Mouse (Mus musculus) hindbrain, embryonic 13.5 days (tissue): Measurements from ENCODE around the gene Olfr837. TPM values are rescaled to one million over a fixed set of nuclear protein-coding genes. Genes with fewer than 3 reads are reported as not detected.
"Not testable (repeated sequence)": the region's sequence is repeated elsewhere in the genome, so short reads cannot be mapped to it uniquely, and the experiment has no call there.

Source experiments
- ATAC-seq: fragments of 200-750 bp; cut with Nextera tagmentation; 2 replicates; pipeline ENCODE4 v1.8.0; 2017; ENCODE audit warnings: moderate TSS enrichment; ENCODE audit not compliant: low FRiP score
- H3K27ac ChIP-seq: fragments of 300-500 bp; sonication (generic); 2 replicates; pipeline ENCODE4 v1.5.1; 2015; ENCODE audit warnings: inconsistent platforms, mild to moderate bottlenecking, moderate library complexity
- H3K27me3 ChIP-seq: fragments of 300-500 bp; sonication (generic); 2 replicates; pipeline ENCODE4 v1.6.1; 2015; ENCODE audit warnings: mild to moderate bottlenecking, inconsistent platforms
- H3K36me3 ChIP-seq: fragments of 300-500 bp; sonication (generic); 2 replicates; pipeline ENCODE4 v1.6.1; 2015; ENCODE audit warnings: mild to moderate bottlenecking, inconsistent platforms
- H3K4me1 ChIP-seq: fragments of 300-500 bp; sonication (generic); replicated peaks from 2 replicates; pipeline ENCODE4 v1.6.1; 2015; ENCODE audit warnings: inconsistent platforms
- H3K4me2 ChIP-seq: fragments of 300-500 bp; sonication (generic); 2 replicates; pipeline ENCODE4 v1.6.1; 2015; ENCODE audit warnings: inconsistent platforms, mild to moderate bottlenecking, moderate library complexity
- H3K4me3 ChIP-seq: fragments of 300-500 bp; sonication (generic); 2 replicates; pipeline ENCODE4 v1.5.1; 2015; ENCODE audit warnings: mild to moderate bottlenecking, inconsistent platforms
- H3K9ac ChIP-seq: fragments of 300-500 bp; sonication (generic); 2 replicates; pipeline ENCODE4 v1.6.1; 2015; ENCODE audit warnings: mild to moderate bottlenecking, inconsistent platforms
- H3K9me3 ChIP-seq: fragments of 300-500 bp; sonication (generic); 2 replicates; pipeline ENCODE4 v1.6.1; 2016; ENCODE audit warnings: inconsistent platforms
- WGBS: fragments of 180-500 bp; shearing (Covaris S2); methylation state at CpG from one replicate; pipeline ENCODE4 v1.1.7; 2015; 5-methylcytosine and 5-hydroxymethylcytosine counted together
- polyA plus RNA-seq: library from polyadenylated mRNA; unstranded; fragments of >200 nt; fragmentation: Nextera tagmentation; extraction: Ambion mirVana; gene quantifications from 2 replicates; pipeline ENCODE4 v1.2.1, GENCODE M21; 2015

The Olfr837 gene
- not detected in 2 replicates for polyA plus RNA-seq

DNA sequence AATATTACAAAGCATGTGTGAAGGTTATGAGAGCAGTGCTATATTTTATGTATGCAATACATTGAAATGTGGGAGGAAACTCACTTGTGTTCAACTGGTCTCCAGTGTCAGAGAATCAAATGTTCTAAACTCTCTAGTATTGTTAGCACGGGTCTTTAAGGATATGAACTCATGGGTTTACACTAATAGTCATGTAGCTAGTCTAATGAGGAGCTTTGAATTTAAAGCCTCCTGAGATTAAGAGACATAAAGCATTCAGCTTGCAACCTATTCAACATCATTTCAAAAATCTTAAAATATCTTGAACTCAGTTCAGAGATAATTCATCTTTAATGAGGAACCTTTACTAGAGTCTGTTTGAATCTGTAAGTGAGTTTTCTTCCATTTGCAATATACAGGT lies at the start of gene Olfr837:
Gene Olfr837 (plus strand): TSS at position 301 of the 400 bp plus-strand sequence.
- ATAC-seq: no peak
- Histone ChIP-seq H3K36me3 (no peaks in the 10 kb centered on the region), H3K9ac (no peak within 1 kb of the TSS), H3K4me2 (no peak within 1 kb of the TSS), H3K27me3 (no peaks in the 10 kb centered on the region), H3K27ac (no peak within 1 kb of the TSS), H3K4me1 (no peaks in the 10 kb centered on the region), H3K9me3 (0 out of 2 replicates have a peak, but pooled peaks cover 5% of the 10 kb centered on the region), H3K4me3 (no peak within 1 kb of the TSS)
- 69% methylated on average over 1 of the region's 1 CpGs for WGBS

DNA sequence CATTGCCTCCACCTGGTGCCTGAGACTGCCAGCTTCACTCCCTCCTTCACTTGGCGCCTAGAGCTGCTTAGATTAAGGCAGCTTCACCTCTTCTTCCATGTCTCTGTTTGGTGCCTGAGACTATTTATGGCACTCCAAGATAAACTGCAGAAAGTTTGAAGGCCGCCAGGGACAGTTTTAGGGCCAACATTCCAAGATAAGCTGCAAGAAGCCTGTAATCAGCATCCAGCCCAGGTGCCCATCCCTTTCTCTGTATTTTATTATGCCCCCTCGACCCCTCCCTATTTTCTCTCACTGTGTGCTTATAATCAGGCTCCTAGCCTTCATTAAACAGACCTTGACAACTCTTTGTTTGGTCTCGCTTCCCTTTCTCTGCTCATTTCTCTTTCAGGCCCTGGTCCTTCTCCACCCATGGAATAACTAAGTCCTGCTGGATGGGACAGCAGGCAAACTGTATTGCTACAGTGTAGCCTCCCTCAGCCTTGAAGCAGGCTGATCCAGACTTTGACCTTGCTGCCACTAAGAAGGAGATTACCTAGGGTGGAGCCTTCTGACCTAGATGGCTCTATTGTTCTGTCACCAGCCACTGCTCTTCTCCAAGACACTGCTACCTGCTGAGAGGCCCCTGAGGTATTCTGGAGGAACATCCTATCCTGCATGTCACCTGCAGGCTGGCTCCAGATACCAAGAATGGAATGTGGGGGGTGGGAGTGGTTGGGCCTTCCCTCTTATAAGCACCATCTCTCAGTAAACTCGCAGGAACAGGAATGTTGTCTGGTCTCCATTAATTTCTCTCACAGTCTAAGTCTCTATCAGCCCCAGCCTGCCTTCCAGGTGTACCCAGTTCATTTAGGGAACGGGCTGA lies 43.0 kb upstream of the Olfr837 start:
- H3K27me3 ChIP-seq, ATAC-seq, H3K4me3 ChIP-seq, H3K36me3 ChIP-seq, H3K27ac ChIP-seq, H3K4me2 ChIP-seq, H3K9ac ChIP-seq, H3K4me1 ChIP-seq: not testable (repeated sequence)
- 67% methylated on average over 6 of the region's 6 CpGs for WGBS
- peaks cover 18% of the 10 kb centered on the region for H3K9me3 ChIP-seq

- no peak overlapping the region for H3K4me2 ChIP-seq
- 92% methylated on average over 4 of the region's 4 CpGs for WGBS
These were observed 38.8 kb upstream of the Olfr837 start for GRCm38 (mm10) chr9:19097286-19097685.

DNA sequence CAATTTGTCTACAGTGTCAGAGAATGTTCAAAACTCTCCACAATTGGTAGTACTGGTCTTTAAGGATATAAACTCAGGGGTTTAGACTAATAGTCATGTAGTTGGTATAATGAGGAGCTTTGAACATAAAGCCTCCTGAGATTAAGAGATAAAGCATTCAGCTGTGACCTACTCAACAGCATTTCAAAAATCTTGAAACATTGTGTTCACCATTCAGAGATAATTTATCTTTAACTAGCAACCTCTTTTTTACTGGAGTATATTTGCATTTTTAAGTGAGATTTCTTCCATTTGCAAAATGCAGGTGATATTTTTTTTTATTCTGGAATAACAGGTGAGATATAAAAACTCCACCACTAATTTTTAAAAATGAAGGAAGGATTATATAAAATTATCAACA lies 16.0 kb upstream of the Olfr837 start, which contains the start of gene Olfr836:
Gene Olfr836 (plus strand): TSS at position 301 of the 400 bp plus-strand sequence.
- Histone ChIP-seq H3K27ac (no peak within 1 kb of the TSS), H3K27me3 (no peaks in the 10 kb centered on the region), H3K4me2 (no peak within 1 kb of the TSS), H3K9me3 (peaks cover under 1% of the 10 kb centered on the region; the same call in 1 of the 2 replicates), H3K9ac (no peak within 1 kb of the TSS), H3K36me3 (no peaks in the 10 kb centered on the region), H3K4me1 (no peaks in the 10 kb centered on the region), H3K4me3 (no peak within 1 kb of the TSS)
- ATAC-seq: no peak

More at GRCm38 (mm10) chr9:19097286-19097685, 38.8 kb upstream of the Olfr837 start:
- no peaks in the 10 kb centered on the region for H3K36me3 ChIP-seq
- H3K4me1 ChIP-seq: no peaks in the 10 kb centered on the region
- H3K9me3 ChIP-seq: peaks cover 19% of the 10 kb centered on the region
- no peak overlapping the region for H3K4me3 ChIP-seq
- H3K9ac ChIP-seq: no peak overlapping the region
- no peaks in the 10 kb centered on the region for H3K27me3 ChIP-seq
- no peak overlapping the region for H3K27ac ChIP-seq
- no peak for ATAC-seq

- no peak within 1 kb of the TSS for H3K4me2 ChIP-seq
- ATAC-seq: no peak
- no peaks in the 10 kb centered on the region for H3K9me3 ChIP-seq
- H3K4me1 ChIP-seq: no peaks in the 10 kb centered on the region
- 89% methylated on average over 1 of the region's 1 CpGs for WGBS
- no peaks in the 10 kb centered on the region for H3K27me3 ChIP-seq
- no peaks in the 10 kb centered on the region for H3K36me3 ChIP-seq
- no peak within 1 kb of the TSS for H3K4me3 ChIP-seq
- H3K9ac ChIP-seq: no peak within 1 kb of the TSS
- H3K27ac ChIP-seq: no peak within 1 kb of the TSS
These were observed 41.1 kb downstream of the Olfr837 start, which contains the start of gene Olfr839-ps1 for GRCm38 (mm10) chr9:19177212-19177611. Olfr839-ps1 (minus strand) TSS chr9:19177312.

Other genes starting within 250 kb of the Olfr837 start
- gene Olfr832, start 199.2 kb upstream of the Olfr837 start, polyA plus RNA-seq: not detected in 2 replicates
- gene Olfr834, start 148.3 kb upstream of the Olfr837 start, polyA plus RNA-seq: not detected in 2 replicates
- not detected in 2 replicates for gene Olfr835, start 103.6 kb upstream of the Olfr837 start, polyA plus RNA-seq
- not detected in 2 replicates for gene Olfr836, start 15.9 kb upstream of the Olfr837 start, polyA plus RNA-seq
- not detected in 2 replicates for gene Olfr839-ps1, start 41.0 kb downstream of the Olfr837 start, polyA plus RNA-seq
- gene Olfr843, start 115.7 kb downstream of the Olfr837 start, polyA plus RNA-seq: not detected in 2 replicates
- gene Olfr844, start 180.0 kb downstream of the Olfr837 start, polyA plus RNA-seq: not detected in 2 replicates
- gene Olfr845, start 200.1 kb downstream of the Olfr837 start, polyA plus RNA-seq: not detected in 2 replicates
- not detected in 2 replicates for gene Olfr846, start 227.7 kb downstream of the Olfr837 start, polyA plus RNA-seq
- not detected in 2 replicates for gene Olfr847, start 242.4 kb downstream of the Olfr837 start, polyA plus RNA-seq